Mouse (Mus musculus) embryonic facial prominence, embryonic 14.5 days (tissue): ENCODE data around the gene Ldlrap1. TPM values are rescaled to one million over a fixed set of nuclear protein-coding genes. Genes with fewer than 3 reads are reported as not detected.
A peak's percentile ranks its signal among the peaks of the same experiment; 100 is the strongest.

Source experiments
- ATAC-seq: fragments of 200-750 bp; cut with Nextera tagmentation; 2 replicates; pipeline ENCODE4 v1.8.0; 2017; ENCODE audit warnings: low read depth, moderate number of reproducible peaks, moderate TSS enrichment
- DNase-seq: peaks from one replicate; pipeline ENCODE4 v3.0.0-alpha.2; 2015; ENCODE audit warnings: low spot score
- H3K27ac ChIP-seq: fragments of 300-500 bp; sonication (generic); replicated peaks from 2 replicates; pipeline ENCODE4 v1.5.1; 2014; ENCODE audit warnings: low read depth, mild to moderate bottlenecking, low read length, moderate library complexity
- H3K27me3 ChIP-seq: fragments of 300-500 bp; sonication (generic); replicated peaks from 2 replicates; pipeline ENCODE4 v1.6.1; 2014; ENCODE audit warnings: low read length; ENCODE audit not compliant: control insufficient read depth, insufficient read depth
- H3K36me3 ChIP-seq: fragments of 300-500 bp; sonication (generic); 2 replicates; pipeline ENCODE4 v1.6.1; 2014; ENCODE audit warnings: low read length, mixed read lengths; ENCODE audit not compliant: control insufficient read depth, insufficient read depth
- H3K4me1 ChIP-seq: fragments of 300-500 bp; sonication (generic); 2 replicates; pipeline ENCODE4 v1.6.1; 2014; ENCODE audit warnings: antibody characterized with exemption, low read length; ENCODE audit not compliant: control insufficient read depth, insufficient read depth
- H3K4me2 ChIP-seq: fragments of 300-500 bp; sonication (generic); 2 replicates; pipeline ENCODE4 v1.6.1; 2014; ENCODE audit warnings: low read depth, mild to moderate bottlenecking, low read length, moderate library complexity, mixed read lengths
- H3K4me3 ChIP-seq: fragments of 300-500 bp; sonication (generic); 2 replicates; pipeline ENCODE4 v1.5.1; 2014; ENCODE audit warnings: low read depth, mild to moderate bottlenecking, low read length
- H3K9ac ChIP-seq: fragments of 300-500 bp; sonication (generic); 2 replicates; pipeline ENCODE4 v1.6.1; 2014; ENCODE audit warnings: low read depth, mild to moderate bottlenecking, low read length, moderate library complexity, mixed read lengths
- H3K9me3 ChIP-seq: fragments of 300-500 bp; sonication (generic); 2 replicates; pipeline ENCODE4 v1.6.1; 2016; ENCODE audit warnings: low read length; ENCODE audit not compliant: control insufficient read depth
- WGBS: fragments of 180-500 bp; shearing (Covaris S2); extraction: QIAGEN DNeasy Blood & Tissue Kit; methylation state at CpG from one replicate; pipeline ENCODE4 v1.1.7; 2014; 5-methylcytosine and 5-hydroxymethylcytosine counted together
- polyA plus RNA-seq: library from polyadenylated mRNA; unstranded; fragments of >200 nt; fragmentation: Nextera tagmentation; extraction: Ambion mirVana; gene quantifications from 2 replicates; pipeline ENCODE4 v1.2.1, GENCODE M21; 2014

Gene Ldlrap1
- polyA plus RNA-seq, 1 experiment from 2014 or later: 22.9 TPM

- Histone ChIP-seq H3K4me1 (peaks cover 17% of the 10 kb centered on the region), H3K4me3 (no peak overlapping the region), H3K36me3 (peaks cover 34% of the 10 kb centered on the region), H3K27me3 (no peaks in the 10 kb centered on the region), H3K27ac (0 out of 2 replicates have a peak overlapping the region, but pooled peaks have one; percentile 33), H3K4me2 (no peak overlapping the region), H3K9me3 (no peaks in the 10 kb centered on the region), H3K9ac (no peak overlapping the region)
- 63% methylated on average over 18 of the region's 18 CpGs for WGBS
- ATAC-seq (no peak), DNase-seq (no peak)
Observed at GRCm38 (mm10) chr4:134751682-134752380, 16.0 kb downstream of the Ldlrap1 start.

GRCm38 (mm10) chr4:134750825-134751224 lies 17.0 kb downstream of the Ldlrap1 start:
- H3K36me3 ChIP-seq: peaks cover 44% of the 10 kb centered on the region

GRCm38 (mm10) chr4:134750263-134750662 lies 17.6 kb downstream of the Ldlrap1 start:
- H3K4me3 ChIP-seq: no peak overlapping the region
- H3K27me3 ChIP-seq: no peaks in the 10 kb centered on the region
- H3K9me3 ChIP-seq: no peaks in the 10 kb centered on the region
- H3K4me1 ChIP-seq: peaks cover 17% of the 10 kb centered on the region
- no peak overlapping the region for H3K4me2 ChIP-seq
- ATAC-seq (peak; percentile 60), DNase-seq (peak; percentile 79)
- WGBS: 57% methylated on average over 5 of the region's 5 CpGs
- peaks cover 48% of the 10 kb centered on the region for H3K36me3 ChIP-seq
- no peak overlapping the region for H3K9ac ChIP-seq
- H3K27ac ChIP-seq: peak overlapping the region; percentile 61; the same call in 1 of the 2 replicates

More at GRCm38 (mm10) chr4:134750825-134751224, 17.0 kb downstream of the Ldlrap1 start:
- WGBS: 71% methylated on average over 6 of the region's 6 CpGs
- no peak overlapping the region for H3K4me3 ChIP-seq
- no peak for ATAC-seq
- peak overlapping the region; percentile 61; the same call in 1 of the 2 replicates for H3K27ac ChIP-seq
- no peaks in the 10 kb centered on the region for H3K9me3 ChIP-seq
- H3K4me1 ChIP-seq: peaks cover 17% of the 10 kb centered on the region
- no peak overlapping the region for H3K9ac ChIP-seq
- DNase-seq: no peak
- no peak overlapping the region for H3K4me2 ChIP-seq
- no peaks in the 10 kb centered on the region for H3K27me3 ChIP-seq

- Histone ChIP-seq H3K27ac (0 out of 2 replicates have a peak overlapping the region, but pooled peaks have one; percentile 48), H3K27me3 (no peaks in the 10 kb centered on the region), H3K4me3 (no peak overlapping the region), H3K9ac (no peak overlapping the region), H3K4me1 (peaks cover 20% of the 10 kb centered on the region), H3K36me3 (peaks cover 48% of the 10 kb centered on the region), H3K9me3 (no peaks in the 10 kb centered on the region), H3K4me2 (no peak overlapping the region)
- ATAC-seq: no peak
- DNase-seq: no peak
- 65% methylated on average over 21 of the region's 21 CpGs for WGBS
Observed at GRCm38 (mm10) chr4:134749301-134750030, 18.4 kb downstream of the Ldlrap1 start.

- Histone ChIP-seq H3K9me3 (no peaks in the 10 kb centered on the region), H3K4me2 (no peak overlapping the region), H3K4me1 (peaks cover 20% of the 10 kb centered on the region), H3K27me3 (no peaks in the 10 kb centered on the region), H3K4me3 (no peak overlapping the region), H3K27ac (no peak overlapping the region), H3K9ac (no peak overlapping the region), H3K36me3 (peaks cover 48% of the 10 kb centered on the region)
- no peak for DNase-seq
- ATAC-seq: no peak
- 83% methylated on average over 16 of the region's 16 CpGs for WGBS
Observed at GRCm38 (mm10) chr4:134745900-134746661, 21.7 kb downstream of the Ldlrap1 start.

- Histone ChIP-seq H3K9ac (0 out of 2 replicates have a peak overlapping the region, but pooled peaks have one; percentile 11), H3K27me3 (no peaks in the 10 kb centered on the region), H3K4me2 (no peak overlapping the region), H3K9me3 (no peaks in the 10 kb centered on the region), H3K4me3 (no peak overlapping the region), H3K4me1 (peaks cover 11% of the 10 kb centered on the region; the same call in 1 of the 2 replicates), H3K36me3 (peaks cover 40% of the 10 kb centered on the region), H3K27ac (no peak overlapping the region; the same call in 1 of the 2 replicates)
- ATAC-seq: peak; percentile 21; the same call in 1 of the 2 replicates
- DNase-seq: peak; percentile 61
- WGBS: 30% methylated on average over 16 of the region's 16 CpGs
Observed at GRCm38 (mm10) chr4:134743881-134744633, 23.8 kb downstream of the Ldlrap1 start.

GRCm38 (mm10) chr4:134741949-134742348 lies 25.9 kb downstream of the Ldlrap1 start:
- no peak for DNase-seq
- ATAC-seq: no peak
- peaks cover 14% of the 10 kb centered on the region for H3K4me1 ChIP-seq
- no peak overlapping the region for H3K27ac ChIP-seq
- H3K4me2 ChIP-seq: no peak overlapping the region
- 72% methylated on average over 8 of the region's 8 CpGs for WGBS
- H3K9me3 ChIP-seq: no peaks in the 10 kb centered on the region
- no peaks in the 10 kb centered on the region for H3K27me3 ChIP-seq
- peaks cover 18% of the 10 kb centered on the region for H3K36me3 ChIP-seq
- no peak overlapping the region for H3K4me3 ChIP-seq
- H3K9ac ChIP-seq: no peak overlapping the region

GRCm38 (mm10) chr4:134740186-134740585 lies 27.6 kb downstream of the Ldlrap1 start:
- Histone ChIP-seq H3K4me2 (no peak overlapping the region), H3K9me3 (no peaks in the 10 kb centered on the region), H3K9ac (no peak overlapping the region), H3K27ac (no peak overlapping the region), H3K36me3 (0 out of 2 replicates have a peak, but pooled peaks cover 3% of the 10 kb centered on the region), H3K4me3 (no peak overlapping the region), H3K27me3 (no peaks in the 10 kb centered on the region), H3K4me1 (peaks cover 30% of the 10 kb centered on the region)
- ATAC-seq (no peak), DNase-seq (peak; percentile 38)
- WGBS: 88% methylated on average over 4 of the region's 4 CpGs
